Mouse (Mus musculus) heart, postnatal 14 days (tissue): Measurements from ENCODE around the gene Rfx5. TPM values are rescaled to one million over a fixed set of nuclear protein-coding genes. Genes with fewer than 3 reads are reported as not detected.

Experiments
- DNase-seq, 2 experiments: peaks; one replicate each; pipeline ENCODE4 v3.0.0; 2021 to 2022
- intact Hi-C: fragments of 180-260 bp; cut with DNase I; formaldehyde crosslinking; loops from one replicate; pipeline ENCODE4 v1.15.1; 2025
- microRNA-seq, 2 experiments: library from miRNA; unstranded; fragments of <30 nt; microRNA quantifications; one replicate each; pipeline ENCODE4 v1.2.0; 2021 to 2022
- total RNA-seq, 2 experiments: library from RNA; stranded (reverse); gene quantifications; 2 replicates each; pipeline ENCODE4 v1.2.3; 2021

Rfx5 gene
- total RNA-seq, 2 experiments from 2014 or later = 8.2 to 8.4 TPM

DNA sequence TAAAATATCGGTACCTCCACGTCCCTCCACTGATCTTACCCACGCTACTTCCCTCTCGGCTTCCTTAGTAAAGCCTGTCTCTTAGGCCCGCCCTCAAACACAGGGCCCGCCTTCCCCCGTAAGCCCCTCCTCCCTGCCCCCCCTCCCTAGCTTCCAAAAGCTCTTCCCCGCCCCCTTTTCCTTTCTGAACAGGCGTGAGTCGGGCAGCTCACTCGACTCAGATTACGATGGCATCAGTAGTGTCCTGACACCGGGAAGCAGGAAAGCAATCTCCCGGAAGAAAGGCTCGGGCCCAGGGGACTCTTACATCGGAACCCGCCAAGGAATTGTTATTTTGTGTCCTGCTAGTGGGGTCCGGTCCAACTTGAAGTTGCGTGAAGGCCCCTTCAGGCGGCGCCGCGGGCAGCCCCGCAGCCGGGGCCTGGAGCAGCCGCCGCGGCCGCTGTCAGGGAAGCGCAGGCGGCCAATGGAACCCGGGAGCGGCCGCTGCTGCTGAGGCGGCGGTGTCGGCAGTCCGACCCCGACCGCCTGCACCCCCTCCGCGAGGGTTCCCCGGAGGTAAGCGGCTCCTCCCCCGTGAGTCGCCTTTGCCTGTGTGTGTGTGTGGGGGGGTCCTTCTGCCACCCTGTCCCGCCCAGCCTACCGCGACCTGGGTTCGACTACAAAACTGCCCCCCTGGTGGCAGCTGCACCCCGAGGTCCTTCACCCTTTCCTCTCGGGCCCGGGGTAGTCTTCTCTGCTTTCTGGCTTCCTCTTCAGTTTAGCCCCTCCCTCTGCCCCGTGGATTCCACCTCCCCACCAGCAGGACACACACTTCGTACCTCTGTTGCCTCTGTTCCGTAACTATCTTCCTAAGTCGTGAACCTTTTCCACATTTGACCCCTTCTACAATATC is 20.9 kb downstream of the Rfx5 start, which contains the start of gene Pi4kb:
Gene Pi4kb, plus strand, starts transcription at position 204 of the 895 bp plus-strand sequence.
- intact Hi-C loops = loop anchor here (2.0 kb wide), 2 partner anchors 14 to 20 kb away; partner anchors contain the start of gene Rfx5

GRCm38 (mm10) chr3:94984312-94984711 is 30.4 kb downstream of the Rfx5 start:
- DNase-seq = no peak
- intact Hi-C loops = no loop called here

More for the DNA sequence above, 20.9 kb downstream of the Rfx5 start, which contains the start of gene Pi4kb:
- DNase-seq = peak; percentile 87 to 89

- intact Hi-C loops = no loop called here
- no peak for DNase-seq
These were observed 31.6 kb downstream of the Rfx5 start for GRCm38 (mm10) chr3:94985513-94985912.

GRCm38 (mm10) chr3:94987578-94987977 is 33.7 kb downstream of the Rfx5 start:
- intact Hi-C loops = no loop called here

GRCm38 (mm10) chr3:94989159-94989761 is 35.4 kb downstream of the Rfx5 start:
- peak in 1 of 2 experiments; percentile 36 for DNase-seq

More at GRCm38 (mm10) chr3:94987578-94987977, 33.7 kb downstream of the Rfx5 start:
- peak; percentile 77 to 86 for DNase-seq

GRCm38 (mm10) chr3:94996946-94997345 is 43.1 kb downstream of the Rfx5 start:
- intact Hi-C loops = loop anchor here (1.0 to 5.0 kb wide), 2 partner anchors 49 to 110 kb away; partner anchors contain the start of gene Psmb4
- DNase-seq = peak; percentile 82 to 93

More at GRCm38 (mm10) chr3:94989159-94989761, 35.4 kb downstream of the Rfx5 start:
- intact Hi-C loops = loop anchor here (2.0 kb wide), 1 partner anchor 14 kb away; the partner anchor contains the start of gene Pi4kb

- DNase-seq = no peak
These were observed 48.7 kb downstream of the Rfx5 start for GRCm38 (mm10) chr3:95002569-95002968.

DNA sequence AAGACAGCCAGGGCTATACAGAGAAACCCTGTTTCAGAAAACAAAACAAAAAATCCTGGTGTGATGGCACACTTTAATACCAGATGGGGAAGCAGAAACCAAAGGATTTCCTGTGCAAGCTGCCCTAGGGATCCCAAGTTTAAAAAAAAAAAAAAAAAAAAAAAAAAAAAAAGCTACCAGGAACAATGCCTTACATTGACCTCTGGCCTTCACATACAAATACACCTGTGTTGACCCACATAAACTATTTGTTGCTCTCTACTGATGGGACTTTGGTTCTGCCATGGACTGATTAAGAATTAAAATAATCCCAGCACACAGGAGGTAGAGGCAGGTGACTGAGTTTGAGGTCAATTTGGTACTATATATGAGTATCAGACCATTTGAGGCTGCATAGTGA is 49.4 kb downstream of the Rfx5 start:
- intact Hi-C loops = no loop called here
- no peak for DNase-seq

More at GRCm38 (mm10) chr3:95002569-95002968, 48.7 kb downstream of the Rfx5 start:
- intact Hi-C loops = no loop called here

DNA sequence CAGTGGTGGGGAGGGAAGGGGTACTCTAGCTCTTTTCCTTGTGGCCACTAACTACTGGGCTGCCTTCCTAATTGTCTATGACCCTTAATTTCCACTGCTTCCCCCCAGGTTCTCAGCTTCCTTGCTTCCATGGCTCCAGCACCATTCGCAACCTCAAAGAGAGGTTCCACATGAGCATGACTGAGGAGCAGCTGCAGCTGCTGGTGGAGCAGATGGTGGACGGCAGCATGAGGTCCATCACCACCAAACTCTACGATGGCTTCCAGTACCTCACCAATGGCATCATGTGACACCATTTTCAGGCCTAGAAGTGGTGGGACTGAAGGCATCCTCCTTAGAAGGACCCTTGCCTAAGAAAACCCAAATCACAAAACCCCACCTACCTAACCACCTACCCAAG is 51.8 kb downstream of the Rfx5 start:
- no peak for DNase-seq
- intact Hi-C loops = no loop called here

DNA sequence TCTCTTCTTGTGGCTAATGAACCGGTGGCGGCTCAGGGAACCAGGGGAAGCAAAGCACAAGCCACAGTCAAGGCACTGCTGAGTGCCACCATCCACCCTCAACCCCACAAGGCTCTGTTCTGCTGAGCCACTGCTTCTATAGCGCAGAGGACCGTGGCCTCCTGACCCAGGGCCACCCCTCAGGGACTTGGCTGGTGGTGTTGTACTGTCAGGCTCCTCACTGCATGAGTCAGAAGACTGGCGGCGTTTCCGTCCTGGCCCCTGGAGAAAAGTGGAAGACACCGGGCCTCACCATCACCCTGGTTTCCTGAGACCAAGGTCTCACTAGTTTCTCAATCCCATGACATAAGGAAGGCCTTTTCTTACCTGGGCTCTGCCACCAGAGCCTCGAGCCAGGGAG is 53.8 kb downstream of the Rfx5 start:
- DNase-seq = no peak
- intact Hi-C loops = no loop called here

GRCm38 (mm10) chr3:95010396-95010795 is 56.5 kb downstream of the Rfx5 start:
- intact Hi-C loops = no loop called here
- DNase-seq = no peak

Small RNA genes lying within 50 kb of the gene (microRNA-seq; reads per million reads assigned to microRNA genes)
- 2.4 to 5.0 reads per million in 2 experiments for gene Mir7013

Other genes with a start within 250 kb of the Rfx5 start
- under 1 TPM; 0.63 to 0.86 TPM for gene Cgn, start 167.6 kb upstream of the Rfx5 start, total RNA-seq
- 10 to 100 TPM; 23.9 to 24.0 TPM for gene Pogz, start 116.5 kb upstream of the Rfx5 start, total RNA-seq
- 100 to 1,000 TPM; 217 to 251 TPM for gene Psmb4, start 67.1 kb upstream of the Rfx5 start, total RNA-seq
- 10 to 100 TPM; 63.8 to 84.9 TPM for gene Selenbp1, start 21.0 kb upstream of the Rfx5 start, total RNA-seq
- gene Pi4kb, start 20.7 kb downstream of the Rfx5 start, total RNA-seq = 10 to 100 TPM; 33.5 to 35.3 TPM
- 10 to 100 TPM; 15.4 to 16.8 TPM for gene Zfp687, start 61.4 kb downstream of the Rfx5 start, total RNA-seq
- gene Psmd4, start 88.5 kb downstream of the Rfx5 start, total RNA-seq = 100 to 1,000 TPM; 118 to 132 TPM
- gene Pip5k1a, start 152.9 kb downstream of the Rfx5 start, total RNA-seq = 10 to 100 TPM; 18.3 to 19.2 TPM
- gene Vps72, start 156.9 kb downstream of the Rfx5 start, total RNA-seq = 10 to 100 TPM; 32.4 to 32.5 TPM
- 10 to 100 TPM; 10.6 to 11.1 TPM for gene Tmod4, start 170.4 kb downstream of the Rfx5 start, total RNA-seq
- gene Scnm1, start 179.9 kb downstream of the Rfx5 start, total RNA-seq = 10 to 100 TPM; 29.5 to 33.5 TPM
- 1 to 10 TPM; 6.4 to 7.4 TPM for gene Lysmd1, start 180.0 kb downstream of the Rfx5 start, total RNA-seq
- gene Tnfaip8l2, start 188.3 kb downstream of the Rfx5 start, total RNA-seq = 1 to 10 TPM; 3.0 to 3.1 TPM
- 10 to 100 TPM in 1 of 2 experiments, 1 to 10 TPM in 1; 5.8 to 11.8 TPM for gene Sema6c, start 206.4 kb downstream of the Rfx5 start, total RNA-seq